Mouse (Mus musculus) midbrain, embryonic 11.5 days (tissue): ENCODE measurements around the gene 1700029I15Rik. TPM values are rescaled to one million over a fixed set of nuclear protein-coding genes. Genes with fewer than 3 reads are reported as not detected.

Source experiments
- ATAC-seq: fragments of 200-750 bp; cut with Nextera tagmentation; 2 replicates; pipeline ENCODE4 v1.8.0; 2017; ENCODE audit warnings: moderate TSS enrichment, moderate library complexity; ENCODE audit not compliant: low FRiP score
- DNase-seq: peaks from one replicate; pipeline ENCODE4 v3.0.0; 2015; ENCODE audit warnings: low spot score; ENCODE audit errors: missing footprints
- H3K27ac ChIP-seq: fragments of 300-500 bp; sonication (generic); 2 replicates; pipeline ENCODE4 v1.5.1; 2014; ENCODE audit warnings: low read depth, low read length
- H3K27me3 ChIP-seq: fragments of 300-500 bp; sonication (generic); 2 replicates; pipeline ENCODE4 v1.6.1; 2014; ENCODE audit warnings: mild to moderate bottlenecking, low read length, moderate library complexity, mixed read lengths; ENCODE audit not compliant: control insufficient read depth, insufficient read depth
- H3K36me3 ChIP-seq: fragments of 300-500 bp; sonication (generic); 2 replicates; pipeline ENCODE4 v1.6.1; 2014; ENCODE audit warnings: mild to moderate bottlenecking, low read length, moderate library complexity, mixed read lengths; ENCODE audit not compliant: control insufficient read depth, insufficient read depth
- H3K4me1 ChIP-seq: fragments of 300-500 bp; sonication (generic); 2 replicates; pipeline ENCODE4 v1.6.1; 2014; ENCODE audit warnings: low read length; ENCODE audit not compliant: control insufficient read depth, insufficient read depth
- H3K4me2 ChIP-seq: fragments of 300-500 bp; sonication (generic); 2 replicates; pipeline ENCODE4 v1.6.1; 2014; ENCODE audit warnings: mild to moderate bottlenecking, moderate library complexity
- H3K4me3 ChIP-seq: fragments of 300-500 bp; sonication (generic); 2 replicates; pipeline ENCODE4 v1.5.1; 2014; ENCODE audit warnings: low read depth, low read length
- H3K9ac ChIP-seq: fragments of 300-500 bp; sonication (generic); 2 replicates; pipeline ENCODE4 v1.6.1; 2014; ENCODE audit warnings: low read length
- H3K9me3 ChIP-seq: fragments of 300-500 bp; sonication (generic); 2 replicates; pipeline ENCODE4 v1.6.1; 2016; ENCODE audit warnings: low read length; ENCODE audit not compliant: control insufficient read depth
- WGBS: fragments of 180-500 bp; shearing (Covaris S2); extraction: QIAGEN DNeasy Blood & Tissue Kit; methylation state at CpG from one replicate; pipeline ENCODE4 v1.1.7; 2014; 5-methylcytosine and 5-hydroxymethylcytosine counted together
- polyA plus RNA-seq: library from polyadenylated mRNA; unstranded; fragments of >200 nt; fragmentation: Nextera tagmentation; extraction: Ambion mirVana; gene quantifications from 2 replicates; pipeline ENCODE4 v1.2.1, GENCODE M21; 2014

Gene 1700029I15Rik
- polyA plus RNA-seq, 1 experiment from 2014 or later = 1.5 TPM

- DNase-seq (no peak), ATAC-seq (no peak)
- no peaks in the 10 kb centered on the region for H3K27me3 ChIP-seq
- no peak overlapping the region for H3K4me2 ChIP-seq
- no peak overlapping the region for H3K9ac ChIP-seq
- H3K36me3 ChIP-seq = peaks cover 10% of the 10 kb centered on the region; the same call in 1 of the 2 replicates
- no peak overlapping the region for H3K4me3 ChIP-seq
- no peak overlapping the region for H3K27ac ChIP-seq
- 92% methylated on average over 7 of the region's 7 CpGs for WGBS
- H3K4me1 ChIP-seq = peaks cover 23% of the 10 kb centered on the region
- H3K9me3 ChIP-seq = no peaks in the 10 kb centered on the region
These were observed 5.0 kb upstream of the 1700029I15Rik start for GRCm38 (mm10) chr2:92377320-92377719.

DNA sequence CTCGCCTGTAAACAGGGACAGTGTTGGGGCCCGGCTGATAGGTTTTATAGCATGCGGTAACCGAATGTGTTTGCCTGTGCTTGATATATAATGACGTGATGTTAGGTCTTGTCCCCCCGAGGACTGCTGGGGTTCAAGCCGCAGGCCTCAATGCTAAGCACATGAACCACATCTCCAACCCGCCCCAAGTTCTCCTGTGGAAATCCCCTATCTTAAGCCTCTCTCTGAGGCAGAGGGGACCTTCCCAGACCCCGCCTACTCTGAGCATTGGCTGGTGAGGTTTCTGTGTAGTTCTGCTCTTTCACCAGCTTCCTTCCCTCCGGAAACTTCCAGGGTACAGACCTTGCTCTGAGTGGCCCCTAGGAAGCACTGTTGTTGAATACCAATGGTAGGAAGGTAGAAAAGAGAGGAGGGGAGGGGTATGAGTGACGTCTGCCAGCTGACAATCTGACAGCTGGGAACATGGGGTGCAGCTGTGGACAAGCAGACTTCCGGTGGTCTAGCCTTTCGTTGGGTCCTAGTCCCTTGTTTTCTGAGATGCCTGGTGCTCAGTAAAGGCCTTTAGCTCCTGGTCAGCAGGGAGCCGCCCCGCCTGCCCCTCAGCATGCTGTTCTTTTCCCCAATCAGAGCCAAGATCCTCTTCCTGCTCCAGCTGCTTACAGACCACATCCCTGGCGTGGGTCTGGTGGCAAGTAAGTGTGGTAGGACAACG is 2.4 kb upstream of the 1700029I15Rik start:
- no peaks in the 10 kb centered on the region for H3K27me3 ChIP-seq
- DNase-seq (no peak), ATAC-seq (no peak)
- no peak overlapping the region for H3K4me2 ChIP-seq
- no peak overlapping the region for H3K9ac ChIP-seq
- no peak overlapping the region for H3K4me3 ChIP-seq
- no peaks in the 10 kb centered on the region for H3K9me3 ChIP-seq
- no peak overlapping the region for H3K27ac ChIP-seq
- H3K36me3 ChIP-seq = peaks cover 32% of the 10 kb centered on the region
- peaks cover 9% of the 10 kb centered on the region for H3K4me1 ChIP-seq
- WGBS = 80% methylated on average over 17 of the region's 17 CpGs

GRCm38 (mm10) chr2:92380495-92381050 is 1.8 kb upstream of the 1700029I15Rik start:
- Histone ChIP-seq H3K4me1 (peaks cover 7% of the 10 kb centered on the region), H3K27ac (no peak overlapping the region), H3K4me3 (no peak overlapping the region), H3K36me3 (peaks cover 37% of the 10 kb centered on the region), H3K27me3 (no peaks in the 10 kb centered on the region), H3K9me3 (no peaks in the 10 kb centered on the region), H3K9ac (no peak overlapping the region), H3K4me2 (no peak overlapping the region)
- ATAC-seq (no peak), DNase-seq (no peak)
- 79% methylated on average over 6 of the region's 6 CpGs for WGBS

GRCm38 (mm10) chr2:92381161-92381560 is 1.2 kb upstream of the 1700029I15Rik start:
- Histone ChIP-seq H3K9ac (no peak overlapping the region), H3K9me3 (no peaks in the 10 kb centered on the region), H3K4me1 (peaks cover 2% of the 10 kb centered on the region), H3K27me3 (no peaks in the 10 kb centered on the region), H3K4me3 (no peak overlapping the region), H3K4me2 (no peak overlapping the region), H3K27ac (no peak overlapping the region), H3K36me3 (peaks cover 43% of the 10 kb centered on the region)
- DNase-seq = no peak
- 85% methylated on average over 5 of the region's 5 CpGs for WGBS
- no peak for ATAC-seq

DNA sequence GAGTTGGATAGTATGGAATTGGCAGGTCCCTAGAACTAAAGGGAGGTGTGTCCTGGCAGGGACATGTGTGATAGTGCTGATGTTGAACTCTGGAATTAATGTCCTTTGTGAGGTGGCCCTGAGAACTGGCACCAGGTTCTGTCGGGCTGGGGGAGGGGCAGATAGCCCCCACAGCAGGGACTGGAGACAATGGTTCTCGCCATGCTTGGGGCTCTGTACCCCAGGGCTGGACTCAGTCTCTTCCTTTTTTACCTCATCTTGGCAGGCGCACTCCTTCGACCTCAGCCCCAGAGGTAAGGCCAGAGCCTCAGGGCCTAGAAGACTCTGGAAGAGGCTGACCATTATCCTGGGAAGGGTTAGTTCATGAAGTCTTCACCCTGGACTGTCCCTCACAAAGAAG is 421 bp downstream of the 1700029I15Rik start:
- Histone ChIP-seq H3K27ac (no peak overlapping the region), H3K27me3 (no peaks in the 10 kb centered on the region), H3K4me2 (no peak overlapping the region), H3K4me3 (no peak overlapping the region), H3K4me1 (peaks cover 4% of the 10 kb centered on the region), H3K9ac (no peak overlapping the region), H3K9me3 (no peaks in the 10 kb centered on the region), H3K36me3 (peaks cover 55% of the 10 kb centered on the region)
- no peak for DNase-seq
- no peak for ATAC-seq
- WGBS = 90% methylated on average over 4 of the region's 4 CpGs

GRCm38 (mm10) chr2:92384101-92384500 is 1.8 kb downstream of the 1700029I15Rik start:
- no peak overlapping the region for H3K9ac ChIP-seq
- 70% methylated on average over 4 of the region's 4 CpGs for WGBS
- no peak for DNase-seq
- peaks cover 13% of the 10 kb centered on the region for H3K4me1 ChIP-seq
- H3K36me3 ChIP-seq = peaks cover 55% of the 10 kb centered on the region
- no peak overlapping the region for H3K4me2 ChIP-seq
- H3K27me3 ChIP-seq = no peaks in the 10 kb centered on the region
- no peak overlapping the region for H3K4me3 ChIP-seq
- H3K9me3 ChIP-seq = no peaks in the 10 kb centered on the region
- no peak for ATAC-seq
- H3K27ac ChIP-seq = no peak overlapping the region

DNA sequence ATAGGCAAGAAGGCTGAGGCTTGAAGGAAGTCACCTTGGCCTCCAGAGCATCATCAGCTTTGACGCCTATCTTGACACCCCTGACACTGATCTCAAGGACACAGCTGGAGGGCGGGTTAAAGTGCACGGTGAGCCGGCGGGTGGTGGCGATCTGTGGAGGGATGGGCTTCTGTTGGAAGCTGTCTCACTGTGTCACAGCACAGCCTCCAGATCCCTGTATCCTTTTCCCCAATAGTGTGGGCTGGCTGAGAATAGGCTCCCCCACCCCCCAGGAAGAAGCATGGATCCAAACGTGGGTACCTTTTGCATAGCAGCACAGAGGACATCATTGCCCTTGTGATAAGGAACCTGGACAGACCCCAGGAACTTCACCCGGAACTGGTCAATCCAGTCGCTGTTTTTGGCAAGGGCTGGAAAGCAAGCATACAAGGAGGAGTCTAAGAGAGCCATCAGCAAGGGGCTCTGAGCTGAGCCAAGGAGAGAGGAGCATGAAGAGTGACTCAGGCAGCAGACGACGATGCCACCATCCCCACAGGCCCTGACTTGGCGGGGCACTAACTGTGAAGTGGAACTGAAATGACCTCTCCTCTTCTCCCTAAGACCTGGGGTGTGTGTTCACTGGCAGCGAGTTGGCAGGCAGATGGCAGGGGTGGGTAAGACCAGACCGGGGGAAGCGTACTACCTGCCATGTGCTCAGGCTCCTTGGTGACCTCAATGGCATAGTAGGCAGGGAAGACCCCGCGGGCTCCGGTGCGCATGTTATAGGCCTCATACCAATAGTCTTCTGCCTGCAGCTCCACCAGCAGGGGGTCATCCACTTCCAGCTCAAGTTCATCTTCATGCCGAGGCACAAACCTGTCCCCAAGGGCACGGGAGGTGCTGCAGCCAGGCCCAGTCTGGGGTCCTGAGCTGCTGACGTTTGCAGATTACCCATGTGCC is 3.0 kb downstream of the 1700029I15Rik start:
- Histone ChIP-seq H3K27me3 (no peaks in the 10 kb centered on the region), H3K9ac (no peak overlapping the region), H3K9me3 (no peaks in the 10 kb centered on the region), H3K36me3 (peaks cover 53% of the 10 kb centered on the region), H3K4me3 (no peak overlapping the region), H3K4me2 (no peak overlapping the region), H3K27ac (no peak overlapping the region), H3K4me1 (peaks cover 21% of the 10 kb centered on the region)
- WGBS = 85% methylated on average over 22 of the region's 22 CpGs
- DNase-seq = no peak
- ATAC-seq = no peak

DNA sequence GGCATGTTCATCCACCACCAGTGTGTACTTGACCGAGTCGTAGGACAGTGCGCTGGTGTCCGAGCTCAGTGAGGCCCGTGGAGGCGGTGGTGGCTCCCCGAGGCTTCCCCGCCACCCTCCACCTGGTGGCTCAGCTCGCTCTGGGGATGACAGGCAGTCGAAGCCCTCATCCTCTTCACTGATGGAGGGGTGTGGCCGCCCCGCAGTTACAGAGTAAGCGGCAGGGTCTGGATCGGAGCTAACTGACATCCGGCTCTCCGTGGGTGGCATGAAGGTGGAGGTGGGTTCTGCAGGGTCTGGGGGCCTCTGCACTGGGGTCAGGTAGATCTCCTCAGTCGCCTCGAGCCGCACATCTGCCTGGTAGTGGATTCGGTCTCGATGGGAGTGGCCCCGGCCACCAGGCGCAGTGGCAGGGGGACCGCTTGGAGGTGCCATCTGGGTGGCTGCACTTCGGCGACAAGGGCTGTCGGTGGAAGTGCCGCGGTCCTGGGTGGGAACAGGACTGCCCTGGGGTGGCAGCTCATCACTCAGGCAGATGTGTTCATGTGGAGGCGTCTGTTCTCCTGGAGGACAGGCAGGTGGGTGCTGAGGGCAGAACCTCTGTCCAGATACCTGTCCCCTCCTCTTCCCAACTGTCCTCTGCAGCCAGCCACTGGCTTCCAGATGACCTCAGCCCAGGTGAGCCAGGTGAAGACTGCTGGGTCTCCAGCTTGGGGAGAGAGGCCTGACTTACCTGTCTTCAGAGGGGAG is 4.7 kb downstream of the 1700029I15Rik start:
- no peak overlapping the region for H3K9ac ChIP-seq
- H3K4me3 ChIP-seq = no peak overlapping the region
- ATAC-seq (no peak), DNase-seq (no peak)
- H3K4me1 ChIP-seq = peaks cover 36% of the 10 kb centered on the region
- H3K27ac ChIP-seq = no peak overlapping the region
- WGBS = 91% methylated on average over 30 of the region's 30 CpGs
- H3K4me2 ChIP-seq = no peak overlapping the region
- H3K9me3 ChIP-seq = no peaks in the 10 kb centered on the region
- no peaks in the 10 kb centered on the region for H3K27me3 ChIP-seq
- H3K36me3 ChIP-seq = peaks cover 45% of the 10 kb centered on the region
